Mouse (Mus musculus): Measurements from ENCODE around the gene Nanos3.

The Nanos3 gene

GRCm38 (mm10) chr8:84184085-84185043, 653 bp downstream of the Nanos3 start:
- no peak; the same call in 1 of the 2 replicates for ATAC-seq (ENCODE audit: insufficient number of reproducible peaks, low FRiP score, low TSS enrichment)

- no peak; the same call in 1 of the 2 replicates for ATAC-seq (ENCODE audit: insufficient number of reproducible peaks, low FRiP score, low TSS enrichment)
These were observed 1.5 kb downstream of the Nanos3 start for GRCm38 (mm10) chr8:84183261-84184084.

GRCm38 (mm10) chr8:84182833-84183232, 2.2 kb downstream of the Nanos3 start:
- no peak for ATAC-seq (ENCODE audit: insufficient number of reproducible peaks, low FRiP score, low TSS enrichment)

- ATAC-seq (ENCODE audit: insufficient number of reproducible peaks, low FRiP score, low TSS enrichment), result no peak
These were observed 4.4 kb downstream of the Nanos3 start for GRCm38 (mm10) chr8:84180530-84181190.

- ATAC-seq (ENCODE audit: insufficient number of reproducible peaks, low FRiP score, low TSS enrichment), result no peak
These were observed 5.1 kb downstream of the Nanos3 start for GRCm38 (mm10) chr8:84179946-84180345.

GRCm38 (mm10) chr8:84178592-84178991, 6.4 kb downstream of the Nanos3 start:
- ATAC-seq (ENCODE audit: insufficient number of reproducible peaks, low FRiP score, low TSS enrichment), result no peak

- ATAC-seq (ENCODE audit: insufficient number of reproducible peaks, low FRiP score, low TSS enrichment), result no peak
These were observed 7.6 kb downstream of the Nanos3 start for GRCm38 (mm10) chr8:84177405-84177804.

- ATAC-seq (ENCODE audit: insufficient number of reproducible peaks, low FRiP score, low TSS enrichment), result no peak
These were observed 8.5 kb downstream of the Nanos3 start for GRCm38 (mm10) chr8:84176560-84176959.

- ATAC-seq (ENCODE audit: insufficient number of reproducible peaks, low FRiP score, low TSS enrichment), result peak; percentile 71
These were observed 11.2 kb downstream of the Nanos3 start for GRCm38 (mm10) chr8:84173861-84174260.

- no peak for ATAC-seq (ENCODE audit: insufficient number of reproducible peaks, low FRiP score, low TSS enrichment)
These were observed 14.9 kb downstream of the Nanos3 start for GRCm38 (mm10) chr8:84170096-84170495.

GRCm38 (mm10) chr8:84167696-84168095, 17.3 kb downstream of the Nanos3 start:
- no peak for ATAC-seq (ENCODE audit: insufficient number of reproducible peaks, low FRiP score, low TSS enrichment)

GRCm38 (mm10) chr8:84157620-84158019, 27.4 kb downstream of the Nanos3 start:
- ATAC-seq (ENCODE audit: insufficient number of reproducible peaks, low FRiP score, low TSS enrichment), result no peak

GRCm38 (mm10) chr8:84149181-84149580, 35.8 kb downstream of the Nanos3 start:
- ATAC-seq (ENCODE audit: insufficient number of reproducible peaks, low FRiP score, low TSS enrichment), result no peak

GRCm38 (mm10) chr8:84148531-84148850, 36.5 kb downstream of the Nanos3 start:
- no peak for ATAC-seq (ENCODE audit: insufficient number of reproducible peaks, low FRiP score, low TSS enrichment)

GRCm38 (mm10) chr8:84147769-84148530, 37.1 kb downstream of the Nanos3 start, which contains the start of the genes Cc2d1a and 4930432K21Rik:
Gene Cc2d1a, minus strand, starts transcription at chr8:84147936.
Gene 4930432K21Rik, plus strand, starts transcription at chr8:84148025.
- ATAC-seq (ENCODE audit: insufficient number of reproducible peaks, low FRiP score, low TSS enrichment), result peak; percentile 96

- ATAC-seq (ENCODE audit: insufficient number of reproducible peaks, low FRiP score, low TSS enrichment), result peak; percentile 60
These were observed 37.7 kb downstream of the Nanos3 start for GRCm38 (mm10) chr8:84147324-84147766.

- ATAC-seq (ENCODE audit: insufficient number of reproducible peaks, low FRiP score, low TSS enrichment), result no peak
These were observed 40.3 kb downstream of the Nanos3 start for GRCm38 (mm10) chr8:84144636-84145245.

- ATAC-seq (ENCODE audit: insufficient number of reproducible peaks, low FRiP score, low TSS enrichment), result no peak
These were observed 44.2 kb downstream of the Nanos3 start for GRCm38 (mm10) chr8:84140838-84141237.

- ATAC-seq (ENCODE audit: insufficient number of reproducible peaks, low FRiP score, low TSS enrichment), result no peak
These were observed 47.2 kb downstream of the Nanos3 start for GRCm38 (mm10) chr8:84137848-84138247.
